Mouse (Mus musculus) midbrain, postnatal 0 days (tissue): ENCODE results near the gene Man1c1. TPM values are rescaled to one million over a fixed set of nuclear protein-coding genes. Genes with fewer than 3 reads are reported as not detected.
A peak's percentile ranks its signal among the peaks of the same experiment; 100 is the strongest.

Source experiments
- ATAC-seq: fragments of 200-750 bp; cut with Nextera tagmentation; 2 replicates; pipeline ENCODE4 v1.8.0; 2017; ENCODE audit warnings: moderate number of reproducible peaks, mild to moderate bottlenecking, moderate TSS enrichment, moderate library complexity; ENCODE audit not compliant: low FRiP score
- DNase-seq: peaks from one replicate; pipeline ENCODE4 v3.0.0-alpha.2; 2015; ENCODE audit warnings: low spot score
- H3K27ac ChIP-seq: fragments of 300-500 bp; sonication (generic); 2 replicates; pipeline ENCODE4 v1.5.1; 2014; ENCODE audit warnings: low read depth, mild to moderate bottlenecking, low read length, mixed read lengths
- H3K27me3 ChIP-seq: fragments of 300-500 bp; sonication (generic); 2 replicates; pipeline ENCODE4 v1.6.1; 2014; ENCODE audit warnings: low read length, control low read depth, mixed read lengths; ENCODE audit not compliant: insufficient read depth
- H3K36me3 ChIP-seq: fragments of 300-500 bp; sonication (generic); 2 replicates; pipeline ENCODE4 v1.6.1; 2014; ENCODE audit warnings: low read length, control low read depth, mixed read lengths; ENCODE audit not compliant: insufficient read depth
- H3K4me1 ChIP-seq: fragments of 300-500 bp; sonication (generic); 2 replicates; pipeline ENCODE4 v1.6.1; 2014; ENCODE audit warnings: mild to moderate bottlenecking, control low read depth, antibody characterized with exemption, low read length, mixed read lengths; ENCODE audit not compliant: insufficient read depth
- H3K4me2 ChIP-seq: fragments of 300-500 bp; sonication (generic); 2 replicates; pipeline ENCODE4 v1.6.1; 2014; ENCODE audit warnings: low read depth, mild to moderate bottlenecking, low read length, mixed read lengths; ENCODE audit not compliant: poor library complexity, severe bottlenecking
- H3K4me3 ChIP-seq: fragments of 300-500 bp; sonication (generic); 2 replicates; pipeline ENCODE4 v1.5.1; 2014; ENCODE audit warnings: low read depth, mild to moderate bottlenecking, low read length, moderate library complexity
- H3K9ac ChIP-seq: fragments of 300-500 bp; sonication (generic); replicated peaks from 2 replicates; pipeline ENCODE4 v1.6.1; 2014; ENCODE audit warnings: mild to moderate bottlenecking, low read length, moderate library complexity, mixed read lengths; ENCODE audit not compliant: poor library complexity, severe bottlenecking
- H3K9me3 ChIP-seq: fragments of 300-500 bp; sonication (generic); 2 replicates; pipeline ENCODE4 v1.6.1; 2016; ENCODE audit warnings: low read length, control low read depth
- CTCF ChIP-seq: IDR thresholded peaks from 2 replicates; pipeline ENCODE4 v1.5.1; 2016; ENCODE audit warnings: antibody characterized with exemption, mild to moderate bottlenecking
- WGBS: fragments of 180-500 bp; shearing (Covaris S2); extraction: QIAGEN DNeasy Blood & Tissue Kit; methylation state at CpG from one replicate; pipeline ENCODE4 v1.1.7; 2014; 5-methylcytosine and 5-hydroxymethylcytosine counted together
- polyA plus RNA-seq: library from polyadenylated mRNA; unstranded; fragments of >200 nt; fragmentation: Nextera tagmentation; extraction: Ambion mirVana; gene quantifications from 2 replicates; pipeline ENCODE4 v1.2.1, GENCODE M21; 2015
- total RNA-seq: library from RNA; depleted of rRNA; stranded (reverse); fragments of >200 nt; gene quantifications from 2 replicates; pipeline ENCODE4 v1.2.3, GENCODE M21; 2014

Gene Man1c1
- total and polyA plus RNA-seq, 2 experiments from 2014 or later = 3.4 to 28.7 TPM

DNA sequence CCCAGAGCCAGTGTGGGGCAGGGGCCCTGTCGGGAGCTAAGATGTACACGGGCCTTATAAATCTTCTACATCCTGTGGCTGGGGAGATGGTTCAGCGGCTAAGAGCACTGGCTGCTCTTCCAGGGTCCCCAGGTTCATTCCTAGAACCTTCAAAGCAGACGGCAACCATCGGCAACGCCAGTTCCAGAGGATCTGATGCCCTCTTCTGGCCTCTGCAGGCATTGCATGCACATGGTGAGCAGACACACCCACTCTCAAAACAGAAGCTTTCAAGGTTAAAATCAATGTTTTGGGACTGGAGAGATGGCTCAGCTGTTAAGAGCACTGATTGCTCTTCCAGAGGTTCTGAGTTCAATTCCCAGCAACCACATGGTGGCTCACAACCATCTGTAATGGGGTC is 134.9 kb downstream of the Man1c1 start:
- Histone ChIP-seq H3K9ac (no peak overlapping the region), H3K9me3 (no peaks in the 10 kb centered on the region), H3K27ac (no peak overlapping the region), H3K36me3 (no peaks in the 10 kb centered on the region; the same call in 1 of the 2 replicates), H3K4me2 (no peak overlapping the region), H3K4me1 (no peaks in the 10 kb centered on the region), H3K4me3 (no peak overlapping the region), H3K27me3 (no peaks in the 10 kb centered on the region)
- no peak for ATAC-seq
- peak; percentile 69 for TF ChIP-seq CTCF
- 80% methylated on average over 6 of the region's 6 CpGs for WGBS
- DNase-seq = no peak

GRCm38 (mm10) chr4:134567377-134568226 is 136.5 kb downstream of the Man1c1 start:
- Histone ChIP-seq H3K36me3 (no peaks in the 10 kb centered on the region; the same call in none of the 2 replicates), H3K9me3 (no peaks in the 10 kb centered on the region), H3K4me2 (no peak overlapping the region), H3K4me3 (no peak overlapping the region), H3K4me1 (no peaks in the 10 kb centered on the region), H3K27me3 (no peaks in the 10 kb centered on the region), H3K27ac (no peak overlapping the region), H3K9ac (no peak overlapping the region)
- peak; percentile 87 for DNase-seq
- 24% methylated on average over 19 of the region's 19 CpGs for WGBS
- no peak for TF ChIP-seq CTCF
- ATAC-seq = peak; percentile 72

GRCm38 (mm10) chr4:134564093-134564492 is 140.0 kb downstream of the Man1c1 start:
- WGBS = 89% methylated on average over 6 of the region's 6 CpGs

DNA sequence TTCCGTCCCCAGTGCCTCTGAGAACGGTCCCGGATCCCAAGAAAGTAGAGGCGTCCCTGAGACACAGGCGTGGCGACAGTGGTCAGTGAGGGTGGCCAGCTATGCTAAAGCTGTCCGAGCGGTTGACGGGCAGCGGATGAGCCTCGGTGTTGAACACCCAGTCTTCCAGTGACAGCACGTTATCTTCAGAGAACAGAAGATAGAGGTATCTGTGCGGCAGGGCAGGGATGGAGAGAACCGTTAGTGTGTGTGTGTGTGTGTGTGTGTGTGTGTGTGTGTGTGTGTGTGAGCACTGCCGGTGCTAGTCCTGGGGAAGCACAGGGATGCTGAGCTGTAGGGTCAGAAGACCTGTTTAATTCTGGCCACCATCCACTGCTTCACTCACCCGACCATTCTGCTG is 140.5 kb downstream of the Man1c1 start:
- Histone ChIP-seq H3K36me3 (no peaks in the 10 kb centered on the region; the same call in none of the 2 replicates), H3K27me3 (no peaks in the 10 kb centered on the region), H3K9ac (no peak overlapping the region), H3K27ac (no peak overlapping the region), H3K4me1 (no peaks in the 10 kb centered on the region), H3K4me2 (no peak overlapping the region), H3K4me3 (no peak overlapping the region), H3K9me3 (no peaks in the 10 kb centered on the region)
- ATAC-seq (no peak), DNase-seq (no peak)
- WGBS = 86% methylated on average over 16 of the region's 16 CpGs
- no peak for TF ChIP-seq CTCF

More at GRCm38 (mm10) chr4:134564093-134564492, 140.0 kb downstream of the Man1c1 start:
- Histone ChIP-seq H3K9me3 (no peaks in the 10 kb centered on the region), H3K4me1 (no peaks in the 10 kb centered on the region), H3K27me3 (no peaks in the 10 kb centered on the region), H3K27ac (no peak overlapping the region), H3K4me2 (no peak overlapping the region), H3K9ac (no peak overlapping the region), H3K36me3 (no peaks in the 10 kb centered on the region; the same call in none of the 2 replicates), H3K4me3 (no peak overlapping the region)
- TF ChIP-seq CTCF = no peak
- no peak for DNase-seq
- no peak for ATAC-seq

GRCm38 (mm10) chr4:134562014-134562413 is 142.1 kb downstream of the Man1c1 start:
- no peak overlapping the region for H3K27ac ChIP-seq
- DNase-seq (no peak), ATAC-seq (no peak)
- peaks cover 4% of the 10 kb centered on the region; the same call in 1 of the 2 replicates for H3K4me1 ChIP-seq
- no peaks in the 10 kb centered on the region for H3K27me3 ChIP-seq
- no peaks in the 10 kb centered on the region; the same call in none of the 2 replicates for H3K36me3 ChIP-seq
- no peak overlapping the region for H3K4me3 ChIP-seq
- TF ChIP-seq CTCF = no peak
- H3K9me3 ChIP-seq = no peaks in the 10 kb centered on the region
- H3K9ac ChIP-seq = no peak overlapping the region
- H3K4me2 ChIP-seq = no peak overlapping the region
- WGBS = 80% methylated on average over 2 of the region's 2 CpGs

GRCm38 (mm10) chr4:134560699-134561098 is 143.4 kb downstream of the Man1c1 start:
- DNase-seq (no peak), ATAC-seq (no peak)
- Histone ChIP-seq H3K4me2 (no peak overlapping the region), H3K9me3 (no peaks in the 10 kb centered on the region), H3K4me1 (peaks cover 4% of the 10 kb centered on the region; the same call in 1 of the 2 replicates), H3K27me3 (no peaks in the 10 kb centered on the region), H3K4me3 (no peak overlapping the region), H3K36me3 (no peaks in the 10 kb centered on the region; the same call in none of the 2 replicates), H3K9ac (no peak overlapping the region), H3K27ac (no peak overlapping the region)
- TF ChIP-seq CTCF = no peak
- 95% methylated on average over 8 of the region's 8 CpGs for WGBS
